Mouse (Mus musculus) heart, postnatal 0 days (tissue): ENCODE data around the gene Fam71e2. TPM values are rescaled to one million over a fixed set of nuclear protein-coding genes. Genes with fewer than 3 reads are reported as not detected.
"Not testable (repeated sequence)": the region's sequence is repeated elsewhere in the genome, so short reads cannot be mapped to it uniquely, and the experiment has no call there.

ENCODE experiments used
- ATAC-seq: fragments of 200-750 bp; cut with Nextera tagmentation; 2 replicates; pipeline ENCODE4 v1.8.0; 2017; ENCODE audit warnings: low read depth, moderate number of reproducible peaks, moderate library complexity; ENCODE audit not compliant: insufficient read depth
- DNase-seq: peaks from one replicate; pipeline ENCODE4 v3.0.0-alpha.2; 2016; ENCODE audit warnings: low spot score
- H3K27ac ChIP-seq: fragments of 300-500 bp; sonication (generic); 2 replicates; pipeline ENCODE4 v1.5.1; 2014; ENCODE audit warnings: low read depth, mild to moderate bottlenecking
- H3K27me3 ChIP-seq: fragments of 300-500 bp; sonication (generic); 2 replicates; pipeline ENCODE4 v1.6.1; 2014; ENCODE audit warnings: low read length, mixed read lengths; ENCODE audit not compliant: control insufficient read depth, insufficient read depth
- H3K36me3 ChIP-seq: fragments of 300-500 bp; sonication (generic); replicated peaks from 2 replicates; pipeline ENCODE4 v1.6.1; 2014; ENCODE audit warnings: low read length, mixed read lengths; ENCODE audit not compliant: control insufficient read depth, insufficient read depth
- H3K4me1 ChIP-seq: fragments of 300-500 bp; sonication (generic); 2 replicates; pipeline ENCODE4 v1.6.1; 2014; ENCODE audit warnings: antibody characterized with exemption; ENCODE audit not compliant: control insufficient read depth, insufficient read depth
- H3K4me2 ChIP-seq: fragments of 300-500 bp; sonication (generic); 2 replicates; pipeline ENCODE4 v1.6.1; 2014; ENCODE audit warnings: low read depth, mild to moderate bottlenecking, low read length, moderate library complexity
- H3K4me3 ChIP-seq: fragments of 300-500 bp; sonication (generic); 2 replicates; pipeline ENCODE4 v1.5.1; 2014; ENCODE audit warnings: low read depth, low read length
- H3K9ac ChIP-seq: fragments of 300-500 bp; sonication (generic); replicated peaks from 2 replicates; pipeline ENCODE4 v1.6.1; 2014; ENCODE audit warnings: low read depth, low read length, mixed read lengths
- H3K9me3 ChIP-seq: fragments of 300-500 bp; sonication (generic); replicated peaks from 2 replicates; pipeline ENCODE4 v1.6.1; 2016; ENCODE audit warnings: low read length; ENCODE audit not compliant: control insufficient read depth
- CTCF ChIP-seq: IDR thresholded peaks from 2 replicates; pipeline ENCODE4 v1.5.1; 2016; ENCODE audit warnings: antibody characterized with exemption, control low read depth, low read depth
- EP300 ChIP-seq: IDR thresholded peaks from 2 replicates; pipeline ENCODE4 v1.6.1; 2016; ENCODE audit warnings: antibody characterized with exemption, low read depth
- WGBS: fragments of 180-500 bp; shearing (Covaris S2); extraction: QIAGEN DNeasy Blood & Tissue Kit; methylation state at CpG from one replicate; pipeline ENCODE4 v1.1.7; 2014; 5-methylcytosine and 5-hydroxymethylcytosine counted together
- polyA plus RNA-seq: library from polyadenylated mRNA; unstranded; fragments of >200 nt; fragmentation: Nextera tagmentation; extraction: Ambion mirVana; gene quantifications from 2 replicates; pipeline ENCODE4 v1.2.1, GENCODE M21; 2015
- total RNA-seq: library from RNA; depleted of rRNA; stranded (reverse); fragments of >200 nt; gene quantifications from 2 replicates; pipeline ENCODE4 v1.2.3, GENCODE M21; 2014; ENCODE audit warnings: low replicate concordance; rRNA removed

Fam71e2 gene
- not detected in 2 replicates for total RNA-seq
- not detected in 2 replicates for polyA plus RNA-seq

DNA sequence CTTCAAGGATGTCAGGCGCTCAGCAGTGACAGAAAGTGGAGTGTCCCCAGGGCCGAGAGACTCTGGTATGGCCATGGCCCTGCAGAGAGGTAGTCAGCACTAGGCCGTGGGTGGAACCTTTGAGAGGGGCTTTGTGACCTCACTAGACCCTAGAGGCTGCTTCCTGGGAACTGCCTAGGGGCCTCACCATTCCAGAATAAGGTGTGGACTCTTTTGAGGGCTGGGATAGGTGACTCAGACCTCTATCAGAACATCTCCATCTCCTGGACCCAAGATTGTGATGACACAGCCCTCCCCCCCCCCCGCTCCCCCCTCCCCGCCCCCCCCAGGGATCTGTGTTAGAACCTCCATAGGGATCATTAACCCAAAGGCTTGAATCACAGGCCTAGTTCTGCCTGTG, at the start of gene Fam71e2:
Gene Fam71e2 (minus strand): TSS at position 101 of the 400 bp plus-strand sequence.
- DNase-seq (no peak), ATAC-seq (no peak)
- TF ChIP-seq CTCF, result no peak
- no peak for TF ChIP-seq EP300
- no peak within 1 kb of the TSS for H3K9ac ChIP-seq
- no peaks in the 10 kb centered on the region for H3K36me3 ChIP-seq
- no peak within 1 kb of the TSS for H3K27ac ChIP-seq
- H3K4me2 ChIP-seq, result no peak within 1 kb of the TSS
- WGBS, result 67% methylated on average over 5 of the region's 5 CpGs
- no peaks in the 10 kb centered on the region; the same call in 1 of the 2 replicates for H3K9me3 ChIP-seq
- no peak within 1 kb of the TSS for H3K4me3 ChIP-seq
- no peaks in the 10 kb centered on the region for H3K4me1 ChIP-seq
- peaks cover 20% of the 10 kb centered on the region for H3K27me3 ChIP-seq

DNA sequence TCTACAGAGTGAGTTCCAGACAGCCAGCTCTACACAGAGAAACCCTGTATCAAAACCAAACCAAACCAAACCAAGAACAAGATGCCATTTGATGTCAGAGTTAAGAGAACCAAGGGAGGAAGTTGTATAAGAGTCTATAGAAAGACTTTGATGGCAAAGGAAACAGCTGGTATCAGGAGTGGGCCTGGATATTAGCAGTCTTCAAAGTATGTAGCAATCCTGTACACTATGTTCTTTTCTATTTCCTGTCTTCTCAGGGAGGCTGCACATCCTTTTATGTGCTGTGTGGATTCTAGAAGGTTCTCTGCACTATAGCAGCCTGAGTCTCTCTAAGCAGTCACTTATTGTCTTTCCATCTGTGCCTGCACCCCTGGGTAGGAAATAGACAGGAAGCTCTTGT, 45.5 kb upstream of the Fam71e2 start:
- Histone ChIP-seq H3K36me3 (no peaks in the 10 kb centered on the region), H3K27me3 (no peaks in the 10 kb centered on the region), H3K4me3 (no peak overlapping the region), H3K4me1 (0 out of 2 replicates have a peak, but pooled peaks cover 6% of the 10 kb centered on the region), H3K4me2 (no peak overlapping the region), H3K9me3 (no peaks in the 10 kb centered on the region), H3K27ac (peak overlapping the region; percentile 55), H3K9ac (no peak overlapping the region)
- peak; percentile 51 for DNase-seq
- TF ChIP-seq EP300 (peak; percentile 74; the same call in 1 of the 2 replicates), CTCF (no peak)
- ATAC-seq, result no peak

DNA sequence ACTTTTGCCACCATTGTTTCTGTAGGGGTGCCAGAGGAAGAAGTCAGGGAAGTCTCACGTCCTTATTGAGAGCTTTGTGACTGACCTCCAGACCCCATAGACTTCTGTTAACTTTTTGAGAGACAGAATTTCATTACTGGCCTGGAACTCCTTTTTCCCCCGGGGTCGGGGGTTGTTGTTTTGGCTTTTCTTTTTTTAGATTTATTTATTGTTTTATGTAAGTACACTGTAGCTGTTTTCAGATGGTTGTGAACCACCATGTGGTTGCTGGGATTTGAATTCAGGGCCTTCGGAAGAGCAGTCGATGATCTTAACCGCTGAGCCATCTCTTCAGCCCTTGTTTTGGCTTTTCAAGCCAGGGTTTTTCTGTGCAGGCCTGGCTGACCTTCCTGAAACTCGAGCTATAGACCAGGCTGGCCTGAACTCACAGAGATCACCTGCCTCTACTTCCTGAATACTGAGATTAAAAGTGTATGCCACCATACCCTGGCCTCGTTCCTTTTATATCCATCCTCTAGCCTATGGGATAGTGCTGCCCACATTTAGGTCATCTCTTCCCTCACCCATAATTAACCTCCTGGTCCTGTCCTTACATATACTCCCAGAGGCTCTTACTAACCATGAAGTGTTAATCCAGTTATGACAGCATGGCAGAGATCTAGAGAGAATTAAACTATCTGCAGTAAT, 42.1 kb upstream of the Fam71e2 start:
- ATAC-seq (no peak), DNase-seq (no peak)
- H3K9me3 ChIP-seq, result no peaks in the 10 kb centered on the region
- 24% methylated on average over 8 of the region's 8 CpGs for WGBS
- H3K4me2 ChIP-seq, result peak overlapping the region; percentile 67
- H3K36me3 ChIP-seq, result peaks cover 19% of the 10 kb centered on the region
- H3K4me3 ChIP-seq, result peak overlapping the region; percentile 97
- H3K27me3 ChIP-seq, result no peaks in the 10 kb centered on the region
- peak overlapping the region; percentile 43; the same call in 1 of the 2 replicates for H3K9ac ChIP-seq
- H3K27ac ChIP-seq, result peak overlapping the region; percentile 94
- no peak for TF ChIP-seq EP300
- TF ChIP-seq CTCF, result no peak
- H3K4me1 ChIP-seq, result peaks cover 18% of the 10 kb centered on the region

DNA sequence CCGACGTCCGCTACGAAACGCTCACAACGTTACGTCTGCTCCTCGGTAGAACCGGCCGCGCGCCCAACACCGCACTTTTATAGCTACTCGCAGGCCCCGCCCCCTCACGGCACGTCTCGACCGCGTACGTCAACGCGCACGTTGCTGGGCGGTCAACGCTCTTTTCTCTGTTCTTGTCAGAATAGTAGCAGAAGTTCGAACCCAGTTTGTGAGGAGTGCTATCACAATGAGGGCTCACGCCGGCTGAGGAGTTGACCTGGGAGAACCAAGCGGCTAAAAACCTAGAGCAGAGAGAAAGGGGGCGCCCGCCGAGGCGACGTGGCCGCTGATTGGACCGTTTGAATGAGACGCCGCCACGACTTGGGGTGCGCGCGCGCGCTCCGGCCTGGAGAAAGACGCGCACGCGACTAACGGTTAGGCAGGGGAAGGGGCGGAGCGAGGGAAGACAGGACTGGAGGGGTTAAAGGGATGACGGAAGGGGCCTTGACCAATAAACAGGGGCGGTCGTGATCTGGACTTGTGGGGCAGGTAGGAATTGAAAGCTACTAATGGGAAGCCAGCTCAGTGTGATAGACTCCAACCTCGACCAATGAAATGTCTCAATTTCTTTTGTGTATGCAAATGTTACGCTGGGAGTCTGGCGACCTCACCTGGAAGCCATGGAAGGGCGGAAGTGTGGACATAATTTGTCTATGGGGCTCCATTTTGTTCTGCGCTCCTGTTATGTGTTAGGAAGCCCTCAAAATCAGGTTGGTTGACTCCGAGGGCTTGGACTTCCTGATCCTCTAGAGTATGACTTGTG, 41.4 kb upstream of the Fam71e2 start, which contains the start of gene Ube2s:
Gene Ube2s (minus strand): TSS at position 288 of the 802 bp plus-strand sequence.
- peak; percentile 100 for DNase-seq
- H3K4me2 ChIP-seq, result peak within 1 kb of the TSS; percentile 90
- no peak for TF ChIP-seq EP300
- peak; percentile 31; the same call in 1 of the 2 replicates for TF ChIP-seq CTCF
- H3K4me1 ChIP-seq, result peaks cover 18% of the 10 kb centered on the region
- H3K27me3 ChIP-seq, result no peaks in the 10 kb centered on the region
- peak within 1 kb of the TSS; percentile 97 for H3K4me3 ChIP-seq
- peaks cover 22% of the 10 kb centered on the region for H3K36me3 ChIP-seq
- peak within 1 kb of the TSS; percentile 94 for H3K27ac ChIP-seq
- under 1% methylated on average over 62 of the region's 62 CpGs for WGBS
- peak within 1 kb of the TSS; percentile 96 for H3K9ac ChIP-seq
- no peaks in the 10 kb centered on the region for H3K9me3 ChIP-seq
- peak; percentile 98 for ATAC-seq

DNA sequence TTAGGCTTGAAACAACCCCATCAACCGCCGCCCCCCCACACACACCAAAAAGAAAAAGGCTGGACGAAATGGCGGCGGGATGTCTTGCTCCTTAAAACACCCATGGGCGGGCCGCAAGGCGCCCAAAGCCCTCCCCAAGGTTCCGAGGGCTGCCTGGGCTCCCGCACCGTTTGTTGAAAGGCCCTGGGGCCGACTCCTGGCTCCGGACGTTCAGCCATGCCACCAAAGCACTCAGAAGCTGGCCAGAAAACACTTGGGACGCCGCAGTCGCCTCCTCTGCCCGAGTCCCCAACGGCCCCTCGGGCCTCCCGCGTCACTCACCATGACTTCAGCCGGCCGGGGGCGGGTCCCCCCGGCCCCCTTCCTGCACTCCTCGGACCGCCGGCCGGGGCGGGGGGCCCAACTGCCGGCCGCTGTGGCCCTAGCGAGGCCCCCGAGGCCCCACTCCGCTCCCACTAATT, 40.8 kb upstream of the Fam71e2 start:
- DNase-seq (no peak), ATAC-seq (peak; percentile 9)
- H3K27ac ChIP-seq, result peak overlapping the region; percentile 94
- H3K4me2 ChIP-seq, result peak overlapping the region; percentile 90
- WGBS, result under 1% methylated on average over 28 of the region's 36 CpGs
- no peaks in the 10 kb centered on the region for H3K27me3 ChIP-seq
- peaks cover 18% of the 10 kb centered on the region for H3K4me1 ChIP-seq
- no peaks in the 10 kb centered on the region for H3K9me3 ChIP-seq
- TF ChIP-seq CTCF (no peak), EP300 (no peak)
- peaks cover 28% of the 10 kb centered on the region for H3K36me3 ChIP-seq
- H3K9ac ChIP-seq, result peak overlapping the region; percentile 96
- H3K4me3 ChIP-seq, result peak overlapping the region; percentile 97

DNA sequence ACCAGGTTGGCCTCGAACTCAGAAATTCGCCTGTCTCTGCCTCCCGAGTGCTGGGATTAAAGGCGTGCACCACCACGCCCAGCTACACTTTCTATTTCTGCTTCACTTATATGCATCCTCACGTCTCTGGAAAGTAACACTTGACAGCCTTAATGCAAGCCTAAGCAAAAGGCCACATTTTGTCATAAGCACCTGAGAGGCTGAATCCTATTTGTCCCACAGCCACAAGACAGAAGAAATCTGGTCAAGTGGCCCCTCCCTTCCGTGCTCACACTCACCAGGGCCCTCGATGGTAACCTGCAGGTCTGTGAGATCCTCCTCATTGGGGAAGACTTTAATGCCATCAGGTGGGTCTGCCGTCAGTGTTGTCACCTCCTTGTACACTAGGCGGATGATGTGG, 40.0 kb upstream of the Fam71e2 start:
- 32% methylated on average over 10 of the region's 10 CpGs for WGBS
- Histone ChIP-seq H3K9ac (peak overlapping the region; percentile 96), H3K4me2 (peak overlapping the region; percentile 90), H3K4me3 (peak overlapping the region; percentile 97), H3K4me1 (peaks cover 18% of the 10 kb centered on the region), H3K27ac (peak overlapping the region; percentile 94; the same call in 1 of the 2 replicates), H3K36me3 (peaks cover 36% of the 10 kb centered on the region)
- ATAC-seq, H3K27me3 ChIP-seq, H3K9me3 ChIP-seq, DNase-seq: not testable (repeated sequence)
